Comparison of ENCODE assay signal across 8 mouse cellular contexts in the genomic region with DNA sequence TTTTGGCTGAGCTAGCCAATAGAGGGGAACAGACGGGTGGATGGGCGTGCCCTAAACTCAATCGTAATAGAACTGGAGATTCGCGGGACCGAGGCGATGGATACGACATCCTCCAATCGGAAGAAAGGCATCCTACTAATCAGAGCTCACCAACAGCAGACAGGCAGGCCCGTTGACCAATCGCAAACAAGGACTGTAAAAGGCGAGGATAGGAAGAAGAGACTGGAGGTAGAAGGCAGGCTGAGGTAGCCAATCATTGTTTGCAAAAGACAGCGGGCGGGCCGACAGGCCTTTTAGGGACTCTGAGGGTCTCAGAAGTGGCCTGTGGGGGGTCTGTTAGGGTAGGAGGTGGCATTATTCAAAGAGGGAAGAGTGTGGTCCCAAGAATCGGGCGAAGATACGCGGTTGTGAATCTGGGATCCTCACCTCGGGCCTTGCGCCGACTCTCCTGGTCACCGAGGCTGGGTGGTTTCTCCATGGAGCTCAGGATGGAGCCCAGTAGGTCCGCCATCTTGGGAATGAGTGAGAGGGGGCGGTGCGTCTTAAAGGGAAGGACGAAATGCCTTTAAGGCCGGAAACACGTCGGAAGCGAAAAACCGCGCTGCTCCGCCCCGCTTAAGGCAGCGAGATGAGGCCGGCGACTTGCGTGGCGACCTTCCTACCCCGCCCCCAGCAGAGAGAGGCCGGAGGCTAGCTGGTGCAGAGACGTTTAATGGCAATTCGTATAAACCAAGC. TPM values are rescaled to one million over a fixed set of nuclear protein-coding genes. Genes with fewer than 3 reads are reported as not detected.
A peak's percentile ranks its signal among the peaks of the same experiment; 100 is the strongest.
DNase-seq lines count a peak whose midpoint lies in the region; ATAC-seq and TF ChIP-seq lines count a peak whose summit lies in the region.

A gene (minus strand): TSS at position 646 of the 735 bp plus-strand sequence.

- H3K4me1 ChIP-seq in hindbrain, embryonic 13.5 days (replicated peaks): peaks cover 39% of the 10 kb centered on the region

- CTCF ChIA-PET in Patski (lab: Charles Lee): interaction anchor here (0.9 to 1.7 kb wide), 5 partner anchors 9 to 28 kb away, joined by 3 to 7 read pairs (median 4); a partner anchor contains a TSS

- peak within 1 kb of the TSS; percentile 86 for H3K9ac ChIP-seq in hindbrain, embryonic 13.5 days

- H3K36me3 ChIP-seq in hindbrain, embryonic 13.5 days: peaks cover 46% of the 10 kb centered on the region

- no peaks in the 10 kb centered on the region for H3K9me3 ChIP-seq in hindbrain, embryonic 13.5 days

- no peaks in the 10 kb centered on the region for H3K27me3 ChIP-seq in Patski
- no peaks in the 10 kb centered on the region for H3K27me3 ChIP-seq in hindbrain, embryonic 13.5 days

- peak within 1 kb of the TSS; percentile 66 for H3K4me3 ChIP-seq in hindbrain, embryonic 13.5 days

- no peak for TF ChIP-seq CTCF in Patski (IDR thresholded peaks at IDR 0.05)

- H3K27ac ChIP-seq in hindbrain, embryonic 13.5 days: peak within 1 kb of the TSS; percentile 98

- under 1% methylated on average over 44 of the region's 44 CpGs for WGBS in hindbrain, embryonic 13.5 days

- peak; percentile 91 for ATAC-seq in Patski
- peak; percentile 97 for ATAC-seq in hindbrain, embryonic 13.5 days (ENCODE audit: low FRiP score)

- POLR2A ChIA-PET in Patski (lab: Charles Lee): interaction anchor here (0.7 to 6.5 kb wide), 7 partner anchors 12 to 1299 kb away, joined by 3 to 52 read pairs (median 11); a partner anchor contains a TSS

- peak; percentile 98 for DNase-seq in Patski (ENCODE audit: low read depth, low spot score)
- peak; percentile 96 for DNase-seq in cerebellum, postnatal 14 days
- DNase-seq in frontal cortex, postnatal 14 days (ENCODE audit: low spot score in 2 of 2): peak; percentile 96 to 99
- DNase-seq in layer of hippocampus, postnatal 25 days (ENCODE audit: extremely low spot score in 1 of 2, low spot score in 1 of 2): peak; percentile 89 to 95
- DNase-seq in lung, postnatal 25 days (ENCODE audit: low spot score): peak; percentile 100
- peak; percentile 98 for DNase-seq in retina, embryonic 14.5 days (ENCODE audit: low spot score)
- peak; percentile 91 for DNase-seq in thymus, postnatal 4 days

- peak within 1 kb of the TSS; percentile 91 for H3K4me2 ChIP-seq in hindbrain, embryonic 13.5 days

- in situ Hi-C loops in Patski (cut with MboI; ENCODE audit: low pct_unique_long_range_greater_than_20kb): no loop called here

RNA-seq across cellular contexts. Expression of the gene that starts here (rescaled TPM):
- 155 TPM for polyA plus RNA-seq in Patski (2021)
- polyA plus RNA-seq in hindbrain, embryonic 13.5 days (2015; fragmentation: Nextera tagmentation; extraction: Ambion mirVana): 162 and 169 TPM in 2 replicates
- 10 to 100 TPM; 48.7 to 48.8 TPM for total RNA-seq in layer of hippocampus, postnatal 25 days (2021)

Comparison
In these comparisons a context has a peak if more than half of its experiments do, and no peak if none do; other contexts are left out.
1. Peak in every context shown above with its lines: DNase-seq, ATAC-seq, H3K4me3 ChIP-seq and H3K27ac ChIP-seq.